Mouse (Mus musculus): Measurements from ENCODE around the gene Gm45785.

DNA sequence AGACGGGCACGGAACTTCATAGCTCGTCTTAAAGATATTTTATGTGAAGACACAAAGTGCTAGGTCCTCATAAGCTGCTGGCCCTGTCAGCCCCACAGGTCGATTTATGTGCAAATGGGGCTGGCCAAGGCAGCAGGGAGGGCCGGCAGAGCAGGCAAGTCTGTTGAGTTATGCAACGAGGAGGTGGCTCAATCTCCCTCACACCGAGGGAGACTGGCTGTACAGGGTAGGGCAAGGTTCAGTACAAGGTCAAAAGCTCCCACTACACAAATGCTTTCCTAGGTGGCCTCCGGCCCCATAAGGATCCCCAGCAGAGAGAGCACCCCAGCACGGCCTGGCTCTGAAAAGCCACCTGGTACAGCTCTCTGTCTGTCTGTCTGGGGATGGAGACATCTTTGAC is 2.7 kb downstream of the Gm45785 start:
- TF ChIP-seq CTCF (IDR thresholded peaks at IDR 0.05): no peak
- no peak for TF ChIP-seq EP300 (IDR thresholded peaks at IDR 0.05)

All from lung, postnatal 0 days (tissue).